Mouse (Mus musculus): ENCODE results near the gene Etv6.

The Etv6 gene

GRCm38 (mm10) chr6:134252081-134252755 lies 216.7 kb downstream of the Etv6 start:
- DNase-seq (ENCODE audit: low spot score in 2 of 2): no peak

GRCm38 (mm10) chr6:134256369-134256768 lies 220.9 kb downstream of the Etv6 start:
- no peak for DNase-seq (ENCODE audit: low spot score in 2 of 2)

- no peak for DNase-seq (ENCODE audit: low spot score in 2 of 2)
Observed at GRCm38 (mm10) chr6:134259913-134260312, 224.4 kb downstream of the Etv6 start.

- DNase-seq (ENCODE audit: low spot score in 2 of 2): no peak
Observed at GRCm38 (mm10) chr6:134261904-134262303, 226.4 kb downstream of the Etv6 start.

GRCm38 (mm10) chr6:134262383-134262782 lies 226.9 kb downstream of the Etv6 start:
- DNase-seq (ENCODE audit: low spot score in 2 of 2): no peak

GRCm38 (mm10) chr6:134262911-134263607 lies 227.6 kb downstream of the Etv6 start:
- no peak for DNase-seq (ENCODE audit: low spot score in 2 of 2)

- no peak for DNase-seq (ENCODE audit: low spot score in 2 of 2)
Observed at GRCm38 (mm10) chr6:134273884-134274283, 238.4 kb downstream of the Etv6 start.

GRCm38 (mm10) chr6:134276954-134277353 lies 241.5 kb downstream of the Etv6 start:
- no peak for DNase-seq (ENCODE audit: low spot score in 2 of 2)

GRCm38 (mm10) chr6:134282095-134282494 lies 246.6 kb downstream of the Etv6 start:
- no peak for DNase-seq (ENCODE audit: low spot score in 2 of 2)

GRCm38 (mm10) chr6:134291823-134292222 lies 256.3 kb downstream of the Etv6 start:
- no peak for DNase-seq (ENCODE audit: low spot score in 2 of 2)

GRCm38 (mm10) chr6:134292404-134292803 lies 256.9 kb downstream of the Etv6 start:
- DNase-seq (ENCODE audit: low spot score in 2 of 2): no peak

GRCm38 (mm10) chr6:134293615-134294508 lies 258.4 kb downstream of the Etv6 start:
- no peak for DNase-seq (ENCODE audit: low spot score in 2 of 2)

GRCm38 (mm10) chr6:134297884-134298619 lies 262.6 kb downstream of the Etv6 start:
- DNase-seq (ENCODE audit: low spot score in 2 of 2): no peak

GRCm38 (mm10) chr6:134301951-134302350 lies 266.5 kb downstream of the Etv6 start:
- DNase-seq (ENCODE audit: low spot score in 2 of 2): no peak

GRCm38 (mm10) chr6:134311346-134311745 lies 275.8 kb downstream of the Etv6 start:
- no peak for DNase-seq (ENCODE audit: low spot score in 2 of 2)

- DNase-seq (ENCODE audit: low spot score in 2 of 2): no peak
Observed at GRCm38 (mm10) chr6:134312571-134312970, 277.1 kb downstream of the Etv6 start.

GRCm38 (mm10) chr6:134317371-134317770 lies 281.9 kb downstream of the Etv6 start:
- no peak for DNase-seq (ENCODE audit: low spot score in 2 of 2)
